Mouse (Mus musculus) midbrain, postnatal 0 days (tissue): Measurements from ENCODE around the gene Ada. TPM values are rescaled to one million over a fixed set of nuclear protein-coding genes. Genes with fewer than 3 reads are reported as not detected.

Source experiments
- ATAC-seq: fragments of 200-750 bp; cut with Nextera tagmentation; 2 replicates; pipeline ENCODE4 v1.8.0; 2017; ENCODE audit warnings: moderate number of reproducible peaks, mild to moderate bottlenecking, moderate TSS enrichment, moderate library complexity; ENCODE audit not compliant: low FRiP score
- DNase-seq: peaks from one replicate; pipeline ENCODE4 v3.0.0-alpha.2; 2015; ENCODE audit warnings: low spot score
- H3K27ac ChIP-seq: fragments of 300-500 bp; sonication (generic); 2 replicates; pipeline ENCODE4 v1.5.1; 2014; ENCODE audit warnings: low read depth, mild to moderate bottlenecking, low read length, mixed read lengths
- H3K27me3 ChIP-seq: fragments of 300-500 bp; sonication (generic); 2 replicates; pipeline ENCODE4 v1.6.1; 2014; ENCODE audit warnings: low read length, control low read depth, mixed read lengths; ENCODE audit not compliant: insufficient read depth
- H3K36me3 ChIP-seq: fragments of 300-500 bp; sonication (generic); 2 replicates; pipeline ENCODE4 v1.6.1; 2014; ENCODE audit warnings: low read length, control low read depth, mixed read lengths; ENCODE audit not compliant: insufficient read depth
- H3K4me1 ChIP-seq: fragments of 300-500 bp; sonication (generic); 2 replicates; pipeline ENCODE4 v1.6.1; 2014; ENCODE audit warnings: mild to moderate bottlenecking, control low read depth, antibody characterized with exemption, low read length, mixed read lengths; ENCODE audit not compliant: insufficient read depth
- H3K4me2 ChIP-seq: fragments of 300-500 bp; sonication (generic); 2 replicates; pipeline ENCODE4 v1.6.1; 2014; ENCODE audit warnings: low read depth, mild to moderate bottlenecking, low read length, mixed read lengths; ENCODE audit not compliant: poor library complexity, severe bottlenecking
- H3K4me3 ChIP-seq: fragments of 300-500 bp; sonication (generic); 2 replicates; pipeline ENCODE4 v1.5.1; 2014; ENCODE audit warnings: low read depth, mild to moderate bottlenecking, low read length, moderate library complexity
- H3K9ac ChIP-seq: fragments of 300-500 bp; sonication (generic); replicated peaks from 2 replicates; pipeline ENCODE4 v1.6.1; 2014; ENCODE audit warnings: mild to moderate bottlenecking, low read length, moderate library complexity, mixed read lengths; ENCODE audit not compliant: poor library complexity, severe bottlenecking
- H3K9me3 ChIP-seq: fragments of 300-500 bp; sonication (generic); 2 replicates; pipeline ENCODE4 v1.6.1; 2016; ENCODE audit warnings: low read length, control low read depth
- CTCF ChIP-seq: IDR thresholded peaks from 2 replicates; pipeline ENCODE4 v1.5.1; 2016; ENCODE audit warnings: antibody characterized with exemption, mild to moderate bottlenecking
- WGBS: fragments of 180-500 bp; shearing (Covaris S2); extraction: QIAGEN DNeasy Blood & Tissue Kit; methylation state at CpG from one replicate; pipeline ENCODE4 v1.1.7; 2014; 5-methylcytosine and 5-hydroxymethylcytosine counted together
- polyA plus RNA-seq: library from polyadenylated mRNA; unstranded; fragments of >200 nt; fragmentation: Nextera tagmentation; extraction: Ambion mirVana; gene quantifications from 2 replicates; pipeline ENCODE4 v1.2.1, GENCODE M21; 2015
- total RNA-seq: library from RNA; depleted of rRNA; stranded (reverse); fragments of >200 nt; gene quantifications from 2 replicates; pipeline ENCODE4 v1.2.3, GENCODE M21; 2014; rRNA removed

The Ada gene
- 1.4 and 2.6 TPM in 2 replicates for total RNA-seq
- 3.7 and 3.8 TPM in 2 replicates for polyA plus RNA-seq

GRCm38 (mm10) chr2:163749647-163750611 lies at the start of gene Ada:
TSS of gene Ada (minus strand) at chr2:163750239.
- H3K4me2 ChIP-seq, result peak within 1 kb of the TSS; percentile 93
- 2% methylated on average over 51 of the region's 57 CpGs for WGBS
- DNase-seq, result peak; percentile 18
- H3K9ac ChIP-seq, result peak within 1 kb of the TSS; percentile 57
- peak; percentile 37; the same call in 1 of the 2 replicates for TF ChIP-seq CTCF
- peak; percentile 52 for ATAC-seq
- peak within 1 kb of the TSS; percentile 53 for H3K4me3 ChIP-seq
- H3K36me3 ChIP-seq, result no peaks in the 10 kb centered on the region
- peaks cover 3% of the 10 kb centered on the region; the same call in 1 of the 2 replicates for H3K4me1 ChIP-seq
- H3K27me3 ChIP-seq, result no peaks in the 10 kb centered on the region
- no peak within 1 kb of the TSS for H3K27ac ChIP-seq
- H3K9me3 ChIP-seq, result no peaks in the 10 kb centered on the region

GRCm38 (mm10) chr2:163798411-163798810 lies 48.4 kb upstream of the Ada start:
- Histone ChIP-seq H3K4me2 (no peak overlapping the region), H3K4me1 (no peaks in the 10 kb centered on the region), H3K9me3 (no peaks in the 10 kb centered on the region), H3K36me3 (no peaks in the 10 kb centered on the region), H3K27me3 (no peaks in the 10 kb centered on the region), H3K9ac (no peak overlapping the region), H3K4me3 (no peak overlapping the region), H3K27ac (no peak overlapping the region)
- TF ChIP-seq CTCF, result no peak
- WGBS, result 84% methylated on average over 7 of the region's 7 CpGs
- DNase-seq (no peak), ATAC-seq (no peak)

GRCm38 (mm10) chr2:163788484-163788883 lies 38.4 kb upstream of the Ada start:
- no peak for ATAC-seq
- WGBS, result 75% methylated on average over 4 of the region's 4 CpGs
- no peak overlapping the region for H3K27ac ChIP-seq
- no peaks in the 10 kb centered on the region for H3K9me3 ChIP-seq
- H3K27me3 ChIP-seq, result no peaks in the 10 kb centered on the region
- no peak overlapping the region for H3K9ac ChIP-seq
- no peak overlapping the region for H3K4me3 ChIP-seq
- DNase-seq, result peak; percentile 67
- no peaks in the 10 kb centered on the region for H3K36me3 ChIP-seq
- no peaks in the 10 kb centered on the region for H3K4me1 ChIP-seq
- no peak overlapping the region for H3K4me2 ChIP-seq
- peak; percentile 73 for TF ChIP-seq CTCF

GRCm38 (mm10) chr2:163787709-163788108 lies 37.7 kb upstream of the Ada start:
- Histone ChIP-seq H3K36me3 (no peaks in the 10 kb centered on the region), H3K4me2 (no peak overlapping the region), H3K4me1 (no peaks in the 10 kb centered on the region), H3K9ac (no peak overlapping the region), H3K27ac (no peak overlapping the region), H3K27me3 (no peaks in the 10 kb centered on the region), H3K4me3 (no peak overlapping the region), H3K9me3 (no peaks in the 10 kb centered on the region)
- 43% methylated on average over 3 of the region's 3 CpGs for WGBS
- peak; percentile 83 for TF ChIP-seq CTCF
- no peak for ATAC-seq
- DNase-seq, result peak; percentile 80

- no peak for ATAC-seq
- no peaks in the 10 kb centered on the region for H3K36me3 ChIP-seq
- H3K9ac ChIP-seq, result no peak overlapping the region
- no peaks in the 10 kb centered on the region for H3K27me3 ChIP-seq
- no peak for DNase-seq
- no peaks in the 10 kb centered on the region for H3K4me1 ChIP-seq
- H3K4me2 ChIP-seq, result no peak overlapping the region
- no peaks in the 10 kb centered on the region for H3K9me3 ChIP-seq
- no peak overlapping the region for H3K4me3 ChIP-seq
- TF ChIP-seq CTCF, result no peak
- 85% methylated on average over 6 of the region's 6 CpGs for WGBS
- no peak overlapping the region for H3K27ac ChIP-seq
These were observed 37.0 kb upstream of the Ada start for GRCm38 (mm10) chr2:163787086-163787485.

GRCm38 (mm10) chr2:163783901-163784300 lies 33.9 kb upstream of the Ada start:
- Histone ChIP-seq H3K4me1 (no peaks in the 10 kb centered on the region), H3K4me3 (no peak overlapping the region), H3K9ac (no peak overlapping the region), H3K27ac (no peak overlapping the region), H3K36me3 (no peaks in the 10 kb centered on the region), H3K9me3 (no peaks in the 10 kb centered on the region), H3K4me2 (no peak overlapping the region), H3K27me3 (no peaks in the 10 kb centered on the region)
- 78% methylated on average over 4 of the region's 4 CpGs for WGBS
- DNase-seq (no peak), ATAC-seq (no peak)
- TF ChIP-seq CTCF, result no peak
